Mouse (Mus musculus): ENCODE results near the gene Usp33. TPM values are rescaled to one million over a fixed set of nuclear protein-coding genes. Genes with fewer than 3 reads are reported as not detected.

Usp33 gene
- polyA plus RNA-seq, 1 experiment from 2014 or later, result 88.0 TPM

DNA sequence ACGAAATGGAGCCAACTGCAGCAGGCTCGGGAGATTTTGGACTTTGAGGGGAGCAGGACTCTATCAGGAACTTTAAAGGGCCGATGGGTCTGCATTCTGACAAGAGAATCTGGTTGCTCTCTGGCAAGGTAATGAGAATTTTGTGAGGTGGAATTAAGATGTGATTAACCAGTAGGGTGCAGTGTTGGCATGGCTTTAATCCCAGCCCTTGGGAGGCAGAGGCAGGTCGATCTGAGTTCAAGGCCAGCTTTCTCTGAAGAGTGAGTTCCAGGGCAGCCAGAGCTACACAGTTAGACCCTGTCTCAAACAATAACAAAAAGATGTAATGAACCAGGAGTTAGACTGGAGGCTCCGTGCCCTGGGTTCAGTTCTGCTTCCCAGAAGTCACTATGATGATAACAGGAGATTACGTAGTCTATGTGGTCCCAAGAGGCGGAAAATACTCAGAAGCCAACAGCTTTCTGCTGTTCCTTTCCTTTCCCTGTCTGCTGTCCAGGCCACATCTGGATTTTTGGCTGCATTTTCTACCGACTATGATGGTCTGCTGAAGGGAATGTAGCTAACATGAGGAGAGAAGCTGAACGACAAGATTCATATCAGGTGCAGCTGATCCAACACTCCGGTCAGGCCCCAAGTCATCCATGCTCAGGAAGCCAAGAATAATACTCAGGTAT is 25.2 kb upstream of the Usp33 start:
- Histone ChIP-seq H3K27ac (no peak overlapping the region), H3K9me3 (no peaks in the 10 kb centered on the region), H3K4me1 (replicated peaks) (no peaks in the 10 kb centered on the region), H3K4me2 (no peak overlapping the region), H3K9ac (no peak overlapping the region), H3K36me3 (peaks cover 38% of the 10 kb centered on the region), H3K4me3 (no peak overlapping the region), H3K27me3 (no peaks in the 10 kb centered on the region)
- no peak for ATAC-seq (ENCODE audit: low FRiP score)
- 91% methylated on average over 10 of the region's 10 CpGs for WGBS

DNA sequence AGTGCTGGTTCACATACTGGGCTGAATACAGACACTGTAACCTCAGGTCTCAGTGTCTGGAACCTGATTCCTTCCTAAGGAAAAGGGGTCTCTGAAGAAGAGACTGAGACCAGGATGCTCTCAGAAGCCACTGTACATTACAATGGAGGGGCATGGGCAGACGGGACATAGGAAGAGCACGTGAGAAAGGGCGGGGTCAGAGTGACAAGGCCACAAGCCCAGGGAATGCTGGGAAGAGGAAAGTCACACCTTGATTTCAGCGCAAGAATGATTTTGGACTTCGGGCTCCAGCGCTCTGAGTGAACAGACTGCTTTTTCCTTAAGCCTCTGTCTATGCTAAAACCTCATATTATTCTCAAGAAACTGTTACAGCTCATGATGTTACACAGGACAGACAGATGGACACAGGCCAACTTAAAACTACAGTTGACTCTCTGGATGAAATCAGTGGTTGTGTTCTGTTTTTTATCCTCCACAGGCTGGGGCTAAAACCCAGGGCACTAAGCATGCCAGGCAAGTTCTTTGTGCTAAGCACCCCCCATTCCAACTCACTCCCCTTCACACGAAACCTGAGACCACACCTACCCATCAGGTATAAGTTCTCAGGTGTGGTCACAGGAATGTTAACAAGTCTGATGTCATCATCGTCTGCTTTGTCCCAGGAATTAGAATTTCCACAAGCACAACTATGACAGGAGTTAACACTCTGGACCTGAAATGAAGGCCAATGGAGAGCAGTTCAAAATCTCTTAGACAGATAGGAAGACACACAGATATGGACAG is 24.3 kb upstream of the Usp33 start:
- Histone ChIP-seq H3K9ac (no peak overlapping the region), H3K9me3 (no peaks in the 10 kb centered on the region), H3K4me3 (no peak overlapping the region), H3K27me3 (no peaks in the 10 kb centered on the region), H3K4me1 (replicated peaks) (no peaks in the 10 kb centered on the region), H3K4me2 (no peak overlapping the region), H3K36me3 (peaks cover 38% of the 10 kb centered on the region), H3K27ac (no peak overlapping the region)
- WGBS, result 94% methylated on average over 8 of the region's 8 CpGs
- no peak for ATAC-seq (ENCODE audit: low FRiP score)

DNA sequence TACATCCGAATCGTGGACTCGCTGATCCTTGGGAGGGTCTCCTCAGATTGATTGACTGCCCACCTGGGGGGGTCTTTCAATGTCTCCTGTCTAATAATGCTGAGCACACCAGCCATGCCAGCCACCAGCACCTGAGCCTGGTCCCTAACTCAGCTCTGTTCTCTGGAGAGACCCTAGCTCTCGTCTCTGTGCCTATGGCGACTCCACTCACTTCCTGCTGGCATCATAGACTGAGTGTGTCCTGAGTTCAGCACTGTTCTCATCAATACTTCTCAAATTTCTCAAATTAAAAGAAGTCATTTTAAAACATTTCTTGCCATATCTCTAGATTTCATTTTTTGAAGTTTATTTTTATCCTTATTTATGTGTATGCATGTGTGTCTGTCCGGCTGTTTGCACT is 14.2 kb upstream of the Usp33 start:
- WGBS, result 93% methylated on average over 6 of the region's 6 CpGs
- H3K27me3 ChIP-seq, result no peaks in the 10 kb centered on the region
- no peak overlapping the region for H3K27ac ChIP-seq
- H3K36me3 ChIP-seq, result peaks cover 46% of the 10 kb centered on the region
- H3K4me2 ChIP-seq, result no peak overlapping the region
- ATAC-seq (ENCODE audit: low FRiP score), result no peak
- H3K9ac ChIP-seq, result no peak overlapping the region
- H3K9me3 ChIP-seq, result no peaks in the 10 kb centered on the region
- no peaks in the 10 kb centered on the region for H3K4me1 ChIP-seq (replicated peaks)
- no peak overlapping the region for H3K4me3 ChIP-seq

DNA sequence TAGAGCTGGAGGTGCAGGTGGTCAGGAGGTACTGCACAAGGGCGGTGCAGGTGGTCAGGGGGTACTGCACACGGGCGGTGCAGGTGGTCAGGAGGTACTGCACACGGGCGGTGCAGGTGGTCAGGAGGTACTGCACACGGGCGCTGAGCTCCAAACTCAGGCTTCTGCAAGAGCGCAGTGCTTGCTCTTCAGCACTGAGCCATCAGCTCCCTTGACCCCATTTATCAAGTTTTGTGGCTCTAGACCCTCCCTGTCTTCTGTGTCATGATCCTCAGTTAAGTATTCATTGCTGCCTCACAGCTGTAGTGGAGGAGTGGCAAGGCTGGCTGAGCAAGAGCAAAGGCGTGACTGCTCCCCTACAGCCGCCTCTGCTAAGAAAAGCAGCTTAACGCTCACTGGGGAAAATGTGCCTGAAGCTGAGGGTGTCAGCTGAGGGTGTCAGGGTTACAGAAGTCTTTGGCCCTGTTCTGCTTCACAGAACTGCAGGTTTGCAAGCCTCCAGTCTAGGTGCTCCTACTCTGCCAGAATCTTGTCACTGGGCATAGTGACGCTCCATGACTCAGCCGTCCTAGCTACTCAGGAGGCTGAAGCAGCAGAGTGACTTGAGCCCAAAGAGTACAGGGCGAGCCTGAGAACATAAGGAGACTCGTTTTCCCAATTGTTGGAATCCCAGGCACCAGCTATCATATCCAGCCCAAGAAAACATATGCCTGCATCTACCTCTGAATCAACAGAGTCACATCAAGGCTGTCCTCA is 13.6 kb upstream of the Usp33 start:
- no peaks in the 10 kb centered on the region for H3K4me1 ChIP-seq (replicated peaks)
- no peak overlapping the region for H3K4me3 ChIP-seq
- no peak overlapping the region for H3K27ac ChIP-seq
- no peak for ATAC-seq (ENCODE audit: low FRiP score)
- no peaks in the 10 kb centered on the region for H3K9me3 ChIP-seq
- H3K36me3 ChIP-seq, result peaks cover 53% of the 10 kb centered on the region
- no peak overlapping the region for H3K9ac ChIP-seq
- no peaks in the 10 kb centered on the region for H3K27me3 ChIP-seq
- 90% methylated on average over 15 of the region's 15 CpGs for WGBS
- no peak overlapping the region for H3K4me2 ChIP-seq

DNA sequence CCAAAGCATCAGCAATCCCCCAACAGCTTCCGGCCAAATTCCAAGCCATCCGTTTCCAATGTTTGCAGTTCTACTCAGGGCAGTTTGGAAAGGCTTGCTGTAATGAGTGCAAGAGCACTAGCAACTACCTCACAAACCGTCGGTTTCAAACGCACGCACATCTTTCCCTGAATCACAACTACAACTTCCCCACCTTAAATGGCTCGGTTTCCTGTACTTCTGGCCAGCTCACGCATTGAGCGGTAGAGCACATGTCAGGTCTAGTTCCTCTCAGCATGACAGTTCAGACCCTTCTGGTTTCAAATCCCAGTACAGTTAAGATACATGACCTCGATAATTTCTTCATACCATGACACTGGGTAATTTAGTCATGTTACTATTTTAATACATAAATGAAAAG is 12.6 kb upstream of the Usp33 start:
- 96% methylated on average over 10 of the region's 10 CpGs for WGBS
- H3K36me3 ChIP-seq, result peaks cover 55% of the 10 kb centered on the region
- H3K9ac ChIP-seq, result no peak overlapping the region
- H3K4me1 ChIP-seq (replicated peaks), result 0 out of 2 replicates have a peak, but pooled peaks cover 1% of the 10 kb centered on the region
- no peak overlapping the region for H3K4me2 ChIP-seq
- H3K9me3 ChIP-seq, result no peaks in the 10 kb centered on the region
- ATAC-seq (ENCODE audit: low FRiP score), result no peak
- no peak overlapping the region for H3K27ac ChIP-seq
- no peak overlapping the region for H3K4me3 ChIP-seq
- no peaks in the 10 kb centered on the region for H3K27me3 ChIP-seq

DNA sequence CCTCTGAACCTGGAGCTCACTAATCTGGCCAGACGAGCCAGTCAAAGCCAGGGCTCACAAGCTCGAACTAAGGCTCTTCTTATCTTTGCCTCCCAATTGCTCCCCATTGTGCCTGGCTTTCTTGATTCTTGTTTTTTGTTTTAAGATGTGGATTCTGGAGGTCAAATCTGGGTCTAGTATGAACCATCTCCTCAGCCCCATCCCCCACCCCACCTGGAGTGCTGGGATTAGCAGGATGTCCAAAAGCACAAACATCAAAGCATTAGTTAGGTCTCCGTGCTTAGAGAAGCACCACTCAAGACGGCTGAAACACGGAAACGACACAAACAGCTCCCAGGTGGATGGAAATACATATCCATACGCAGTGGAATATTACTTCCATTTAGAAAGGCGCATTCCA is 10.2 kb upstream of the Usp33 start:
- no peak for ATAC-seq (ENCODE audit: low FRiP score)
- 87% methylated on average over 8 of the region's 8 CpGs for WGBS
- Histone ChIP-seq H3K4me3 (no peak overlapping the region), H3K27me3 (no peaks in the 10 kb centered on the region), H3K36me3 (peaks cover 55% of the 10 kb centered on the region), H3K9me3 (no peaks in the 10 kb centered on the region), H3K27ac (no peak overlapping the region), H3K4me2 (no peak overlapping the region), H3K9ac (no peak overlapping the region), H3K4me1 (replicated peaks) (peaks cover 10% of the 10 kb centered on the region; the same call in 1 of the 2 replicates)

DNA sequence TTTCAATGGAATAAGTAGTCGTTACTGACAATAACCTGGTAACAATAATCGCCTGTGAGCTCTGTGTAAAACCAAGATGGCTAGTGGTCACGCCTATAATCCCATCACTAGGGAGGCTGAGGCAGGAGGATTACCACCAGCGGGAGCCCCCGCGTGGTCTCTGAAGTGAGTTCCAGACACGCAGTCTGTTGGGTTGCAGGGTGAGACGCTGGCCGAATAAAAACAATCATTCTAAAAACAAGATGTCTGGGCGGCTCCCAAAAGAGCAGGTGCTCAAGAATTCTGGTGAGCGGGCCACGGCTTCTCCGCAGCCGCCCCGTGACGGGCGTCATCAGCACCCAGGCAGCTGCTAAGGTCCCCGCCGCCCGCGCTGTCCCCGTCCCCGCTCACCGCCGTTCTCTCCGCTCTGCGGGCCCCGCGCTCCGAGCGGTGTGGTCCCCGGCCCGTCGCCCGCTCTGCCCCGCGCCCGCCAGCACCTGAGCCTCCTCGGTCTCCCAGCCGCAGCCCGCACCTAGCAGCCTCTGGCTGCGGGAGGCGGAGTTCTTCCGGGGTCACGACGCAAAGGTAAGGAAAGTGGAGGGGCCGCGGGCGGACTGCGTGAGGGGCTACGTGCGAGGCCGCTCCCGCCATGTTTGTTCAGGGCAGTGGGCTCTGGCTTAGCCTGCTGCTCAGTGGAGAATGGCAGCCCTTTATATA is 6.3 kb upstream of the Usp33 start, which contains the start of gene Miga1:
Gene Miga1 (minus strand): TSS at position 546 of the 696 bp plus-strand sequence.
- Histone ChIP-seq H3K4me2 (peak within 1 kb of the TSS; percentile 61), H3K9me3 (no peaks in the 10 kb centered on the region), H3K36me3 (peaks cover 28% of the 10 kb centered on the region), H3K4me1 (replicated peaks) (peaks cover 10% of the 10 kb centered on the region; the same call in 1 of the 2 replicates), H3K4me3 (peak within 1 kb of the TSS; percentile 78), H3K27me3 (no peaks in the 10 kb centered on the region), H3K9ac (peak within 1 kb of the TSS; percentile 79), H3K27ac (peak within 1 kb of the TSS; percentile 80)
- 3% methylated on average over 54 of the region's 54 CpGs for WGBS
- peak; percentile 94 for ATAC-seq (ENCODE audit: low FRiP score)

DNA sequence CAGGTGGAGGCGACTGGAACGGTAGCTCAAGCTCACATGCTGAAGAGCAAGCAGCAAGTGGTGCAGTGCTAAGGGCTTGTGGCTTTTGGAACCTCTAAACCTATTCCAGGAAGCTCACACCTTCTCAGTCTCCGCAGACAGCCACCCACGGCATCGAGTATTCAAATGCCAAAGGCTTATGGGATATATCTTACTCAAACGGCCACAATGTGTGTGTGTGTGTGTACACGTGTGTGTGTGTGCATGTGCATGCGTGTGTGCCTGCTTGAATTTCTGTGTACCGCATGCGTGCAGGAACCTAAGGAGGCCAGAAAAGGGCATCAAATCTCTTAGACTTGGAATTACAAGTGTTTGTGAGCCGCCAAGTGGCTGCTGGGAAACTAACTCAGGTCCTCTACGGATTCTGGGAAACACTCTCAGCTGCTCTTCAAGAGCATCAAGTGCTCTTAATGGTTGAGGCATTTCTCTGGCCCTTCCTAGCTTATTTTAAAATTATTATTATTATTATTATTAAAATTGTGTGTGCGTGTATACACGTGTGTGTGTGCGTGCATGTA is 3.2 kb upstream of the Usp33 start:
- Histone ChIP-seq H3K27ac (no peak overlapping the region), H3K9me3 (no peaks in the 10 kb centered on the region), H3K27me3 (no peaks in the 10 kb centered on the region), H3K4me3 (no peak overlapping the region), H3K4me2 (no peak overlapping the region), H3K4me1 (replicated peaks) (peaks cover 21% of the 10 kb centered on the region), H3K36me3 (no peaks in the 10 kb centered on the region), H3K9ac (no peak overlapping the region)
- 93% methylated on average over 15 of the region's 15 CpGs for WGBS
- no peak for ATAC-seq (ENCODE audit: low FRiP score)

DNA sequence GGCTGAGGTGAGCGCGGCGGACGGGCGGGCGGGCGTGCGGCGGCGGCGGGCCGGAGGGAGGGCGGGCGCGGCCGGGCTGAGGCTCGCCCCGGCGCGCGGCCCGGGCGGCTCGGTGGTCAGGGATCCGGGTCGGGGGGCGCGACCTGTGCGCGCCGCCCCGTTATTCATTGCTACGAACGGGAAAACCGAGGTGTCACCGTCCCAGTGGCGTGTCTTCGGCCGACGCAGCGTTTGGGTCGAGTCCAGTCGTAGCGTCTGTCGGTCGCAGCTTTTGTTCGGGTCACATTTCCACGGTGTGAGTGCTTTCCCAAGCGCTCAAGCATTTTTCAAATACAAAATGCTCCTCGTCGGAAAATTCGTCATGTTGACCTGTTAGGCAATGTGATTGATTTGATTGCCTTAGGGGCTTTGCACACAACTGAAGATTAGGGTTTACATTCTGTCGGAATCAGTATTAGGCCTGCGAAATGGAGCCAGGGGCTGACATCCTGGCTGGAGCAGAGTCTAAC is 409 bp downstream of the Usp33 start:
- Histone ChIP-seq H3K9me3 (no peaks in the 10 kb centered on the region), H3K27ac (peak overlapping the region; percentile 88), H3K36me3 (no peaks in the 10 kb centered on the region), H3K27me3 (no peaks in the 10 kb centered on the region), H3K4me1 (replicated peaks) (peaks cover 40% of the 10 kb centered on the region), H3K4me3 (peak overlapping the region; percentile 76), H3K4me2 (peak overlapping the region; percentile 64), H3K9ac (peak overlapping the region; percentile 85)
- under 1% methylated on average over 51 of the region's 54 CpGs for WGBS
- no peak; the same call in none of the 2 replicates for ATAC-seq (ENCODE audit: low FRiP score)

DNA sequence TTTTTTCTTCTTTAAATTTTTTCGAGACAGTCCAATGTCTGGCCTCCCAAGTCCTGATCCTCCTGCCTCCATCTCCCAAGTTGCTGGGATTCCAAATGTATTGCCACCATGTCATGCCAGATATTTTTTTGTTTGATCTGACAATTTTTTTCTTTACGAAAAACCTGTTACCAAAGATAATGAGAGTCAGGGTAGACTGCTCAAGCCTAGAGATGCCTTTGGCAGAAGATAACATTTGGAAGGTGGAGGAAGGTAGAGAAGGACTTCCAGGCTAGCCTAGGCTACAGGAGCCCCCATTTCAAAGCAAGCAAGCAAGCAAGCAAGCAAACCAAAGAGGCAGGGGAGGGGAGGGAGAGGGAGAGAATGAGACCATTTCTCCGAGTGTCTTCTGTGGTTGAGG is 949 bp downstream of the Usp33 start:
- Histone ChIP-seq H3K4me2 (peak overlapping the region; percentile 64), H3K36me3 (no peaks in the 10 kb centered on the region), H3K27ac (peak overlapping the region; percentile 88), H3K9me3 (no peaks in the 10 kb centered on the region), H3K4me3 (peak overlapping the region; percentile 76), H3K4me1 (replicated peaks) (peaks cover 40% of the 10 kb centered on the region), H3K9ac (peak overlapping the region; percentile 85), H3K27me3 (no peaks in the 10 kb centered on the region)
- 47% methylated on average over 3 of the region's 3 CpGs for WGBS
- ATAC-seq (ENCODE audit: low FRiP score), result no peak

DNA sequence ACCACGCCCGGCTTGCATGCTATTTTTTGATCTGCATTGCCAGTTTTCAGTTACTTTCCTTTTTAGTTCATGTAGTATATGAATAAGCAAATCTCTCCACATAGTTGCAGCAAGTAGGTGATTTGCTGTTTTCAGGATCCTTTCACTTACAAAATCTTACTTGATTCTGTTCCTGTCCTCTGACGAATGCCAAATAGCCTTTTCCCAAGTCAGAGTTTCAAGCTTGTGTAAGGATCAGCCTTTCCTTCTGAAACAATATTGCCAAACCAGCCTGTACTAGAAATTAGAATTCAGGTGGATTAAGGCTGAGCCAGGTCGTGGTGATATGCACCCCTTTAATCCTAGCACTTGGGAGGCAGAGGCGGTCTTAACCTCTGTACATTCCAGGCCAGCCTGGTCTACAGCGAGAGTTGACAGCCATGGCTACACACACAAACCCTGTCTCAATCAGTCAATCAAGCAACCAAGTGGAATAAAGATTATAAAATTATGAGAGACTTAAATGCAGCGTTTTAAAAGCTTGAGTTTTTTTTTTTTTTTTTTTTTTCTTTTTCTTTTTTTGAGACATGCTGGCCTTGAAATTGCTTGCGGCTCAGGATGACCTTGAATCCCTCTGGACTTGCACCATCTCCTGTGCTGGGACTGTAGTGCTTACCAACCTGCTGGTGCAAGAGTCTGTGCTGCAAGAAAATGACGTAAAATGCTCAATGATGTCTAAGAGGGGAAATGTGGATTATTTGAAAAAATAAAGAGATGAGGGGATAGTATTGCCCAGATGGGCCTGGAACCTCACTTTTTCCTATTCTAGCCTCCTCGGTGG is 1.9 kb downstream of the Usp33 start:
- no peak overlapping the region for H3K4me3 ChIP-seq
- H3K27ac ChIP-seq, result no peak overlapping the region
- no peaks in the 10 kb centered on the region for H3K27me3 ChIP-seq
- 84% methylated on average over 10 of the region's 10 CpGs for WGBS
- no peaks in the 10 kb centered on the region for H3K9me3 ChIP-seq
- H3K4me1 ChIP-seq (replicated peaks), result peaks cover 45% of the 10 kb centered on the region
- ATAC-seq (ENCODE audit: low FRiP score), result no peak
- peak overlapping the region; percentile 64 for H3K4me2 ChIP-seq
- H3K9ac ChIP-seq, result no peak overlapping the region
- H3K36me3 ChIP-seq, result no peaks in the 10 kb centered on the region

Data from hindbrain, embryonic 13.5 days (tissue).